Mouse (Mus musculus) brain, embryonic 14.5 days (tissue): ENCODE data around the gene Nanog.

ENCODE experiments used
- CTCF ChIP-seq: fragments of 200-500 bp; IDR thresholded peaks from 2 replicates; pipeline ENCODE4 v1.5.1; 2012; ENCODE audit warnings: inconsistent platforms, mild to moderate bottlenecking, moderate library complexity, borderline replicate concordance; ENCODE audit not compliant: insufficient read depth, insufficient read length; ENCODE audit errors: extremely low read depth
- POLR2A ChIP-seq: fragments of 200-500 bp; IDR thresholded peaks from 2 replicates; pipeline ENCODE4 v1.6.1; 2012; ENCODE audit warnings: mild to moderate bottlenecking, inconsistent platforms, borderline replicate concordance; ENCODE audit not compliant: poor library complexity, insufficient read depth, insufficient read length, severe bottlenecking; ENCODE audit errors: extremely low read depth

DNA sequence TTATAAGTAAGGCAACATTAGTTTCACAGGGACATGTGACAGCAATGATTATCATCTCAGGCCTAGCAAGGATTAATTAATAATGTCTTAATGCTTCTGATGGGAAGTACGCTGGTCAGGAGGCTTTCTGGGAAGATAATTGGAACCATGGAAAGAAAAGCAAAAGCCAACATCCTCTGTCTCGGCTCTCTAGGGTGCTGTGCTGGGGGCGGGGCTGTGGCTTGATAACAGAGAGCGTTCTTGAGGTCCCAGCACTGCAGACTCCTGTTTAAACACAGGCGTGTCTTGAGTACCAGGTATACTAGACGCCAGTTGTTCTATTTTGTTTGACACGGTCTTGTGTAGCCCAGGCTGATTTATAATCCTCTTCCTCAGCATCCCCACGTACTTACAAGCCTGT is 34.5 kb upstream of the Nanog start:
- TF ChIP-seq CTCF, result no peak
- TF ChIP-seq POLR2A, result no peak
